Mouse (Mus musculus) midbrain, embryonic 12.5 days (tissue): ENCODE measurements around the gene Prox1. TPM values are rescaled to one million over a fixed set of nuclear protein-coding genes. Genes with fewer than 3 reads are reported as not detected.

ENCODE experiments used
- polyA plus RNA-seq: library from polyadenylated mRNA; unstranded; fragments of >200 nt; fragmentation: Nextera tagmentation; extraction: Ambion mirVana; gene quantifications from 2 replicates; pipeline ENCODE4 v1.2.1, GENCODE M21; 2016

The Prox1 gene
- polyA plus RNA-seq, 1 experiment from 2014 or later = 10.5 TPM

Other genes starting within 250 kb of the Prox1 start
- gene Smyd2, start 248.4 kb downstream of the Prox1 start, polyA plus RNA-seq = 41.1 and 44.1 TPM in 2 replicates